Mouse (Mus musculus) hindbrain, embryonic 11.5 days (tissue): Measurements from ENCODE around the gene Matn3. TPM values are rescaled to one million over a fixed set of nuclear protein-coding genes. Genes with fewer than 3 reads are reported as not detected.

Experiments used
- ATAC-seq: fragments of 200-750 bp; cut with Nextera tagmentation; 2 replicates; pipeline ENCODE4 v1.8.0; 2017; ENCODE audit warnings: mild to moderate bottlenecking, moderate TSS enrichment, moderate library complexity; ENCODE audit not compliant: low FRiP score
- DNase-seq: peaks from one replicate; pipeline ENCODE4 v3.0.0-alpha.2; 2015; ENCODE audit warnings: low spot score
- H3K27ac ChIP-seq: fragments of 300-500 bp; sonication (generic); 2 replicates; pipeline ENCODE4 v1.5.1; 2014; ENCODE audit warnings: mild to moderate bottlenecking, low read depth, low read length
- H3K27me3 ChIP-seq: fragments of 300-500 bp; sonication (generic); 2 replicates; pipeline ENCODE4 v1.6.1; 2014; ENCODE audit warnings: mild to moderate bottlenecking, low read length, moderate library complexity, mixed read lengths; ENCODE audit not compliant: control insufficient read depth, insufficient read depth
- H3K36me3 ChIP-seq: fragments of 300-500 bp; sonication (generic); 2 replicates; pipeline ENCODE4 v1.6.1; 2014; ENCODE audit warnings: mild to moderate bottlenecking, low read length, moderate library complexity, mixed read lengths; ENCODE audit not compliant: control insufficient read depth, insufficient read depth
- H3K4me1 ChIP-seq: fragments of 300-500 bp; sonication (generic); replicated peaks from 2 replicates; pipeline ENCODE4 v1.6.1; 2014; ENCODE audit warnings: low read length, mixed read lengths; ENCODE audit not compliant: control insufficient read depth, insufficient read depth
- H3K4me2 ChIP-seq: fragments of 300-500 bp; sonication (generic); replicated peaks from 2 replicates; pipeline ENCODE4 v1.6.1; 2014; ENCODE audit warnings: mild to moderate bottlenecking, low read depth, low read length
- H3K4me3 ChIP-seq: fragments of 300-500 bp; sonication (generic); 2 replicates; pipeline ENCODE4 v1.5.1; 2014; ENCODE audit warnings: low read depth, low read length
- H3K9ac ChIP-seq: fragments of 300-500 bp; sonication (generic); 2 replicates; pipeline ENCODE4 v1.6.1; 2014; ENCODE audit warnings: low read depth, low read length
- H3K9me3 ChIP-seq: fragments of 300-500 bp; sonication (generic); 2 replicates; pipeline ENCODE4 v1.6.1; 2016; ENCODE audit warnings: low read length; ENCODE audit not compliant: control insufficient read depth
- WGBS: fragments of 180-500 bp; shearing (Covaris S2); extraction: QIAGEN DNeasy Blood & Tissue Kit; methylation state at CpG from one replicate; pipeline ENCODE4 v1.1.7; 2014; 5-methylcytosine and 5-hydroxymethylcytosine counted together
- polyA plus RNA-seq: library from polyadenylated mRNA; unstranded; fragments of >200 nt; fragmentation: Nextera tagmentation; extraction: Ambion mirVana; gene quantifications from 2 replicates; pipeline ENCODE4 v1.2.1, GENCODE M21; 2014

Matn3 gene
- polyA plus RNA-seq, 1 experiment from 2014 or later, result 1.6 TPM

GRCm38 (mm10) chr12:8941699-8942392 lies 5.9 kb upstream of the Matn3 start:
- 68% methylated on average over 4 of the region's 4 CpGs for WGBS
- no peak overlapping the region for H3K4me2 ChIP-seq

GRCm38 (mm10) chr12:8947163-8947562 lies 566 bp upstream of the Matn3 start:
- no peaks in the 10 kb centered on the region for H3K9me3 ChIP-seq
- WGBS, result 74% methylated on average over 9 of the region's 9 CpGs
- H3K27ac ChIP-seq, result no peak overlapping the region
- H3K4me1 ChIP-seq, result peaks cover 3% of the 10 kb centered on the region; the same call in 1 of the 2 replicates
- DNase-seq (no peak), ATAC-seq (no peak)
- peaks cover 3% of the 10 kb centered on the region; the same call in 1 of the 2 replicates for H3K27me3 ChIP-seq
- H3K9ac ChIP-seq, result no peak overlapping the region
- H3K36me3 ChIP-seq, result no peaks in the 10 kb centered on the region
- H3K4me2 ChIP-seq, result peak overlapping the region; percentile 98; the same call in 1 of the 2 replicates
- H3K4me3 ChIP-seq, result no peak overlapping the region

More at GRCm38 (mm10) chr12:8941699-8942392, 5.9 kb upstream of the Matn3 start:
- Histone ChIP-seq H3K9ac (no peak overlapping the region), H3K27ac (no peak overlapping the region), H3K9me3 (no peaks in the 10 kb centered on the region), H3K36me3 (peaks cover under 1% of the 10 kb centered on the region; the same call in 1 of the 2 replicates), H3K27me3 (no peaks in the 10 kb centered on the region), H3K4me3 (no peak overlapping the region), H3K4me1 (no peaks in the 10 kb centered on the region)
- DNase-seq (no peak), ATAC-seq (no peak)

- Histone ChIP-seq H3K4me1 (0 out of 2 replicates have a peak, but pooled peaks cover under 1% of the 10 kb centered on the region), H3K36me3 (no peaks in the 10 kb centered on the region), H3K4me3 (no peak overlapping the region), H3K9me3 (no peaks in the 10 kb centered on the region), H3K9ac (no peak overlapping the region), H3K27me3 (peaks cover 2% of the 10 kb centered on the region; the same call in 1 of the 2 replicates), H3K27ac (no peak overlapping the region), H3K4me2 (no peak overlapping the region)
- DNase-seq (no peak), ATAC-seq (no peak)
- WGBS, result 70% methylated on average over 10 of the region's 10 CpGs
Observed at GRCm38 (mm10) chr12:8953136-8953535, 5.4 kb downstream of the Matn3 start.

- H3K36me3 ChIP-seq, result no peaks in the 10 kb centered on the region
- no peaks in the 10 kb centered on the region for H3K27me3 ChIP-seq
- H3K9me3 ChIP-seq, result no peaks in the 10 kb centered on the region
- no peak overlapping the region for H3K4me2 ChIP-seq
- H3K27ac ChIP-seq, result no peak overlapping the region
- no peak overlapping the region for H3K9ac ChIP-seq
- no peaks in the 10 kb centered on the region for H3K4me1 ChIP-seq
- WGBS, result 56% methylated on average over 9 of the region's 9 CpGs
- ATAC-seq (no peak), DNase-seq (no peak)
- no peak overlapping the region for H3K4me3 ChIP-seq
Observed at GRCm38 (mm10) chr12:8954161-8954561, 6.4 kb downstream of the Matn3 start.

- Histone ChIP-seq H3K4me3 (no peak overlapping the region), H3K27me3 (no peaks in the 10 kb centered on the region), H3K36me3 (no peaks in the 10 kb centered on the region), H3K9me3 (no peaks in the 10 kb centered on the region), H3K9ac (no peak overlapping the region), H3K27ac (no peak overlapping the region), H3K4me2 (no peak overlapping the region), H3K4me1 (no peaks in the 10 kb centered on the region)
- no peak; the same call in 1 of the 2 replicates for ATAC-seq
- 61% methylated on average over 9 of the region's 9 CpGs for WGBS
- no peak for DNase-seq
Observed at GRCm38 (mm10) chr12:8961607-8962316, 14.0 kb downstream of the Matn3 start.

GRCm38 (mm10) chr12:8969828-8970227 lies 22.1 kb downstream of the Matn3 start:
- H3K27ac ChIP-seq, result no peak overlapping the region
- DNase-seq, result peak; percentile 21
- no peak for ATAC-seq
- no peak overlapping the region for H3K9ac ChIP-seq
- no peaks in the 10 kb centered on the region for H3K4me1 ChIP-seq
- no peaks in the 10 kb centered on the region for H3K36me3 ChIP-seq
- no peak overlapping the region for H3K4me2 ChIP-seq
- H3K4me3 ChIP-seq, result no peak overlapping the region
- no peaks in the 10 kb centered on the region for H3K27me3 ChIP-seq
- 44% methylated on average over 9 of the region's 9 CpGs for WGBS
- H3K9me3 ChIP-seq, result no peaks in the 10 kb centered on the region

GRCm38 (mm10) chr12:8973820-8974465 lies 26.2 kb downstream of the Matn3 start, which contains the start of gene Wdr35:
Gene Wdr35, plus strand, starts transcription at chr12:8973892.
- H3K9ac ChIP-seq, result peak within 1 kb of the TSS; percentile 58
- DNase-seq, result peak; percentile 93
- no peaks in the 10 kb centered on the region for H3K9me3 ChIP-seq
- no peaks in the 10 kb centered on the region for H3K36me3 ChIP-seq
- H3K27ac ChIP-seq, result peak within 1 kb of the TSS; percentile 20; the same call in 1 of the 2 replicates
- under 1% methylated on average over 45 of the region's 45 CpGs for WGBS
- H3K27me3 ChIP-seq, result no peaks in the 10 kb centered on the region
- H3K4me3 ChIP-seq, result peak within 1 kb of the TSS; percentile 47
- H3K4me1 ChIP-seq, result no peaks in the 10 kb centered on the region
- H3K4me2 ChIP-seq, result peak within 1 kb of the TSS; percentile 63
- ATAC-seq, result peak; percentile 95

GRCm38 (mm10) chr12:8975076-8975475 lies 27.3 kb downstream of the Matn3 start:
- no peak overlapping the region for H3K4me2 ChIP-seq
- H3K36me3 ChIP-seq, result no peaks in the 10 kb centered on the region
- no peaks in the 10 kb centered on the region for H3K4me1 ChIP-seq
- H3K27me3 ChIP-seq, result no peaks in the 10 kb centered on the region
- ATAC-seq (no peak), DNase-seq (no peak)
- H3K9me3 ChIP-seq, result no peaks in the 10 kb centered on the region
- H3K4me3 ChIP-seq, result no peak overlapping the region
- WGBS, result 92% methylated on average over 3 of the region's 3 CpGs
- no peak overlapping the region for H3K9ac ChIP-seq
- H3K27ac ChIP-seq, result no peak overlapping the region
